Mouse (Mus musculus) layer of hippocampus, adult 2 months (tissue): ENCODE results near the gene Gm45717. TPM values are rescaled to one million over a fixed set of nuclear protein-coding genes. Genes with fewer than 3 reads are reported as not detected.
A peak's percentile ranks its signal among the peaks of the same experiment; 100 is the strongest.

Experiments used
- DNase-seq, 2 experiments: peaks; one replicate each; pipeline ENCODE4 v3.0.0; 2022; ENCODE audit warnings: low spot score in 2 of 2
- H3K27ac ChIP-seq: fragments of 200-600 bp; 2 replicates; pipeline ENCODE4 v1.8.1; 2022
- H3K4me3 ChIP-seq: fragments of 200-600 bp; 2 replicates; pipeline ENCODE4 v1.8.1; 2022; ENCODE audit warnings: mild to moderate bottlenecking
- CTCF ChIP-seq: fragments of 200-600 bp; conservative IDR thresholded peaks from 2 replicates; pipeline ENCODE4 v1.8.1; 2022; ENCODE audit warnings: antibody characterized with exemption, mild to moderate bottlenecking, moderate library complexity
- total RNA-seq, 2 experiments: library from RNA; stranded (reverse); gene quantifications; 2 replicates each; pipeline ENCODE4 v1.2.3; 2021

Gene Gm45717
- total RNA-seq, 2 experiments from 2014 or later = not detected

DNA sequence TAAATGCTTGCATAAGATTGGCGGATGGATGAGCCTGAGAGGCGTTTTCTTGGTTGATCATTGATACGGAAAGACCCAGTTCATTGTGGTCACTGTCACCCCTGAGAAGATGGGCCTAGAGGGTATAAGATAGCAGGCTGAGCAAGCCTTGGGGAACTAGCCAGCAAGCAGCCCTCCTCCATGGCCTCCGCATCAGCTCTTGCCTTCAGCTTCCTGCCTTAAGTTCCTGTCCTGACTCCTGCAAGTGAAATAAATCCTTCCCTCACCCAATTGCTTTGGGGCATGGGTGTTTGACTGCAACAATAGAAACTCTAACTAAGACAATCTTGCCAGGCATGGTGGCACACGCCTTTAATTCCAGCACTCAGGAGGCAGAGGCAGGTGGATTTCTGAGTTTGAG lies 4.3 kb upstream of the Gm45717 start:
- Histone ChIP-seq H3K27ac (no peak overlapping the region), H3K4me3 (no peak overlapping the region)
- TF ChIP-seq CTCF = no peak
- no peak for DNase-seq

DNA sequence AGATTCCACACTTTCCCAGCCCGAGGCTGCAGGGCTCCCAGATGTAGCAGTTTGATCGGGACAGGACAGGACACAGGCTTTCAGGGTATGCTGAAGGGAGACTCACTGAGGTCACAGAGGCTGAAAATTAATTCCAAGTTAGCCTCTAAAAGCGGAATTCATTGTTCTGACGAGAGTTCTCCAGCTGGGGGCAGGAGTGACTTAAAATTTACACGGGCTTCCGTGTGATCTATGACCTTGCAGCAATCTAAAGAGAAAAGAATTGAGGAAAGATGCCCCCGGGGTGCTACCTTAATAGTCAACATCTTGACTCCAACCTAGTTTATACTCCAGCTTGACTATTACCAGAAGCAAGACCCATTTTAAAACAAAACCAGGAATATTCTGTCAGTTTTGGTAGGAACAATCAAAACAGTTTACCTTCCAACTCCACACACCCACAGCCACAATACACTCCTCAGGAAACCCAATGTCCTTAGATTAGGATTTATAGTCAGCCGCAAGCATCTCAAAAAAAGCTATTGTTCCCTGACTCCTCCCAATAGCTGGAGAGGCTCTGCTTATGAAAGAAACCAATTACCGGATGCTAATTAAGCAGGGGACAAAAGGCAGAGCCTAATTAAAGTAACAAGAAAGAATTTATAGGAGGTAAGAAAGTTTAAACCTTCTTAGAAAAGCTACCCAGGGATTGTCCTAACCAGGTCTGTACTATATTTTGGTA lies 3.6 kb upstream of the Gm45717 start:
- peak; percentile 75 for TF ChIP-seq CTCF
- DNase-seq = peak in 1 of 2 experiments; percentile 42
- Histone ChIP-seq H3K27ac (no peak overlapping the region), H3K4me3 (no peak overlapping the region)

DNA sequence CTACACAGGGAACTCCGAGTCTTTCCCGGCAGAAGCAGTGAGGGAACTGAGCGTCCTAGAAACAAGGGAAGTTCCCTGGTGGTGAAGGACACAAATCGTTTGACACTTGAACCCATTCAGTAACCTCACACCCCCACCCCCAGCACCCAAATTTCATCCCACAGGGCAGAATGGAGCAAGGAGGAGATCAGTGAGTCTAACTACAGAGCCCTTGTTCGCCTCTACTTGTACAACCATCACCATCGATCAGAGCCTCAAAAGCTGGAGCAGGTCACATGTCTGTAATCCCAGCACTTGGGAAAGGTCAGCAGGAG lies 776 bp upstream of the Gm45717 start:
- Histone ChIP-seq H3K27ac (peak overlapping the region; percentile 65), H3K4me3 (no peak overlapping the region)
- no peak for TF ChIP-seq CTCF
- no peak for DNase-seq

DNA sequence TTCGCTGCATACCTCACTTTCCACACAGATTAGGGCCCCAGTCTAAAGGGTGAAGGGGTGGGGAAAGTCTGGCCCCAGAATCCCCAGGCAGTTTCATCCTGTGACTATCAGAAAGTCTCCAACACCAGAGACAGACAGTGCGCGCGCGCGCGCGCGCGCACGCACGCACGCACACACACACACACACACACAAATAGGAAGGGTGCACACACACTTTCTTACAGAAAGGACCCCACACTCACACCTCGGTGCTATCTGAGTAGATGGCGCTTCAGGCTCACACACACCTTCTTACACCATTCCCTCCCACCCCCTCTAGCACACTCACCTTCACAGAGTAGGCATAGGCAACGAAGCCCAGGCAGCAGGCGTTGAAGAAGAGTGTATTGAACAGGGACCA lies 395 bp downstream of the Gm45717 start:
- Histone ChIP-seq H3K27ac (peak overlapping the region; percentile 65; the same call in 1 of the 2 replicates), H3K4me3 (peak overlapping the region; percentile 35)
- TF ChIP-seq CTCF = no peak
- no peak for DNase-seq

DNA sequence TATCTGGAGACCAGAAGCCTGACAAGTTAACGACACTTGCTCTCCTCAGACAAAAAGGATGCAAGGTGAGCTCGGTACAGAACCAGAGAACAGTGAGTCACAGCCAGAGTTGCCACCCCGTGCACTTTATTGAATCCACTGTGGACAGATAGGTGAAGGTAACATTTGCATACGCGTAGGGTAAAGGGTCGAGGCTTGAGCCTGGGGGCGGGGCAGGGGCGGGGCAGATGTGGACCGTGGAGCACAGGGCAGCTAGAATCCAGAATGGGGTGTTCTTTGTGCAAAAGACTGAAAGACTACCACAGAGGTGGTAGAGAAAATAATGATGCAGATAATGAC lies 1.0 kb downstream of the Gm45717 start:
- TF ChIP-seq CTCF = no peak
- no peak for DNase-seq
- H3K27ac ChIP-seq = no peak overlapping the region
- H3K4me3 ChIP-seq = no peak overlapping the region; the same call in 1 of the 2 replicates

DNA sequence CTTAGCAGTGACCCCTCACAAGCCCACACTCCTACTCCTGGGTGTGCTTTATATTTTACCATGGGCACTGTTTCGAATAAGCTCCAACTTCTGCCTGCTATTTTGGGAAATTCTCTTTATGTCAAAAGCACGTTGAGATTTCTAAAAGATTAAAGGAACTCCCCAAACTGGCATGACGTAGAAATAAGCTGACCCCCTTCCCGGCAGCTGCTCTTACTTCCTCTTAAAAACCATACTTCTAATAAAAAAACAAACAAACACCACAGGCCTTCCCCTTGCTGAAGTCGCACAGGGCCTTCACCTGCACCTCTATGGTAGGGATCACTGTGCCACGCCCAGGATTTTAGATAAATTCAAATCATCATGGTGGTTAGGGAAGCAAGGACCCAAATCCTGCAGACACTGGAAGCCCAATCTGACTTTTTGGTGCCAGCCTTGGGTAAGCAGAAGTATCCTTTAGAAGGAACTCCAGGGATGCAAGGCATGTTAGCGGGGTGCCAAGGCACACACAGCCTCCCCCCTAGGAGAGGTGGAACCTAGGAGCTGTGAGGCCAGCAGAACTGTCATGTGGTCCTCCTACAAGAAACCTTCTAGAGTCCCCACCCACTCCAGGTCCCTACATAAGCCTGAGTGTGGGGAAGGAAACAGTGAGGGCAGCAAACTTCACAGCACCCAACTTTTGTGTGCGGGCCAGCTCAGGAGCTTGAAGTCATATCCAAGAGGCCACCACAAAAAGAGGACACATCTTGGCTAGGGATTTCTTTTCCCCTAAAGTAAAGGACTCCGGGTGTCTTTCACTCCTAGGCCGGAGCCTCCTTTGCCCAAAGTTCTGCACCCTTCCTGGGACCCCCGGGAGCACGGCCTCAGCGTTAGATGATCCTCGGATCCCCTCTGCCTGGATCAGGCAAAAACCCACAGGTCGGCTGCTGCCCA lies 1.7 kb downstream of the Gm45717 start:
- Histone ChIP-seq H3K4me3 (no peak overlapping the region; the same call in 1 of the 2 replicates), H3K27ac (no peak overlapping the region)
- no peak for TF ChIP-seq CTCF
- no peak for DNase-seq

DNA sequence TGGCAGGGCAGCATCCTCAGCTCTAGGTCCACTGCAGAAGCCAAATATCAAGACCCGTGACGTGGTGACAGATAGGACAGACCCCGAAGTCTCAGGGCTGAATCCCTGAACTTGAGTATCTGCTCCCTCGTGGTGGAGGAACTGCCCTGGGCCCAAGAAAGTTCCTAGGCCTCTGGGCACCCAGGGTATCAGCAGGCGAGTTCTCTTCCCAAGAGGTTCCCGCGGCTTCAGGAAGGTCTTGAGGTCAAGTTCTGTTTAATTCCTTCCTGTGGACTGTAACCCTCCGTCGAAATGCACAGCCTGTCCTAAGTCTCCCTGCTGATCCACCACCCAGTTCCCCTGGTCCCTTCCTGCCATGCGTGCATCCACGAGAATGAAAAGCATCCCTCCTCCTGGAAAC lies 2.6 kb downstream of the Gm45717 start:
- no peak for DNase-seq
- no peak for TF ChIP-seq CTCF
- H3K4me3 ChIP-seq = no peak overlapping the region
- H3K27ac ChIP-seq = no peak overlapping the region

DNA sequence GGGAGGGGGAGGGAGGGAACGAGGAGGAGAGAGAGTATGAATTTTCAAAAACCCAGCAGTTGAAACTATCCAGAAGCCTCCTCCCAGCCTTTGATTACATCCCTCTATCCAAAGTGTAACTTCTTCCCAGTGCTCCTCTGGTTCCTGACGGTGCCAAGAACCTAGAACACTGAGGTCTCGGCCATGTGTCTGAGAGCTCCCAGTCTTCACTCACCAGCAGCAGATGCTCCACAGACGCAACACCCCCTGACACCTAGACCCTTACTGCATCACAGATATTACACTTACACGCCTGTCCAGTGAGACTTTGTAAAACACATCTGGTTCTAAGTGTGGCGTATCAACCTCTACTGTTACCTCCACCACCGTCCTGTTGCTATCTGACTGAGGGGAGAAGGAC lies 3.3 kb downstream of the Gm45717 start:
- no peak for DNase-seq
- Histone ChIP-seq H3K27ac (no peak overlapping the region), H3K4me3 (no peak overlapping the region)
- TF ChIP-seq CTCF = no peak

DNA sequence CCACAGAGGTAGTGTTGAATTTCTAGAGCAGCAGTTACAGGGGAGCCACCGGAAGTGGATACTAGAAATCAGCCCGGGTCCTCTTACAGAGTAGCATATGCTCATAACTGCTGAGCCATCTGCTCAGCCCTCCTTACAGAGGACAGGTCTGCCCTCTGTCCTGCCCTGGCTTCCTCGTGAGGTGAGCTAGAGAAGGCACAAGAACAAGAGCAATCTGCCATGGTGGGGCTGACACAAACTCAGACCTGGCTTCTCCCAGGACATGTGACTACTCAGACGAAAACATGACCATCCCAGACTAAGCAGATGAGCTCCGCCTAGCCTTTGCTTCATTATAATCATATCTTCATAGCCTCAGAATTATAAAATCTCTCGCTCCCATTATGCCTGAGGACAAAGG lies 4.0 kb downstream of the Gm45717 start:
- TF ChIP-seq CTCF = no peak
- no peak overlapping the region for H3K4me3 ChIP-seq

DNA sequence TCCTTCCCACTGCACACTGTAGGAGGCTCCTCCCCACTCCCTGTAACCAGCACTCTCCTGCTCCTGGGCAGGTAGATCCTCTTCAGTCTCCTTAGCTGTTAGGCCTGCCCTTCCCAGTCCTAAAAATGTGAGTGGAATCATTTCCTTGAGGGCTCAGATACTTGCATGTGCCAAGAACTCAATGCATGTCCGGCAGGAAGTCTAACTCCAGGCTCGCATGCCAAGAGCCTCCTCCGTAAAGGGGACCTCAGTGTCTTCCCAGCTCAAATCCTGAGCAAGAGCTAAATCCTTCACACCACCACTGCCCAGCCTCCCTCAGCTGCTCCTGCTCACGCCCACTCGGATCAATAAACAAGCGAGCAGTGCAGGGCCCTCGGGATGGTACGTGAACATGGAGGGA lies 4.7 kb downstream of the Gm45717 start:
- Histone ChIP-seq H3K4me3 (no peak overlapping the region), H3K27ac (no peak overlapping the region)
- no peak for TF ChIP-seq CTCF
- no peak for DNase-seq

More for the DNA sequence above, 4.0 kb downstream of the Gm45717 start:
- no peak for DNase-seq
- H3K27ac ChIP-seq = no peak overlapping the region

DNA sequence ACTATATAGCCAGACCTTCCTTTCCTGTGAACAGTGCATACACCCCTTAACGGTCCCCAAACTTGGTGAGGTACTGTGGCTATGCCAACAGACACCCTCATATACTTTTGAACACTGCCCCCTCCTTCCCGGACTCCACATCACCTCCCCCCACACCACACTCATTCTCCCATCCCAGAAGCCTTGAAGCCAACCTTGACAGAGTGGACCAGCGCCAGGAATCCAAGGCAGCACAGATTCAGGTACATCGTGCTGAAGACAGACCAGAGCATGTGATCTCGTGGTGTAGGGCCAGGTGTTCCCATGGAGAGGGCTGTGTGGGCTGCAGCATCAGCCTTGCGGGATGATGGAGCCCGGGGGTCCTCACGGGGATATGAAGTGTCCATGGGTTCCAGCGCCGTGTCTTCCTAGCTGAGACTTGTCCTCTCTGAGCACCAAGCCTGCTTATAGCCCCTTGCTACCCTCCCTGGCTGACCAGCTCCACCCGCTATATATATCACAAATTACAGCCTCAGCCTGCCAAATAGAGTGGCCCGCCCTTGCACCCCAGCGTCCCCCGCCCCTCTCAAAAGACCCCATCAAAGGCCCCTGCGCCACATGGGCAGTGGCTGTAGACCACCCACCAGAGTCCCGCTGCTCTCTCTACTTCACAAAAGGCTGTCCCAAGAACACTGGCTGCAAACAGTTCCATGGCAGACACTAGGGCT lies 5.8 kb downstream of the Gm45717 start, which contains the start of gene Ifitm5:
TSS of gene Ifitm5 (minus strand) at position 468 of the 707 bp plus-strand sequence.
- TF ChIP-seq CTCF = no peak
- DNase-seq = no peak
- Histone ChIP-seq H3K27ac (no peak within 1 kb of the TSS), H3K4me3 (no peak within 1 kb of the TSS)

DNA sequence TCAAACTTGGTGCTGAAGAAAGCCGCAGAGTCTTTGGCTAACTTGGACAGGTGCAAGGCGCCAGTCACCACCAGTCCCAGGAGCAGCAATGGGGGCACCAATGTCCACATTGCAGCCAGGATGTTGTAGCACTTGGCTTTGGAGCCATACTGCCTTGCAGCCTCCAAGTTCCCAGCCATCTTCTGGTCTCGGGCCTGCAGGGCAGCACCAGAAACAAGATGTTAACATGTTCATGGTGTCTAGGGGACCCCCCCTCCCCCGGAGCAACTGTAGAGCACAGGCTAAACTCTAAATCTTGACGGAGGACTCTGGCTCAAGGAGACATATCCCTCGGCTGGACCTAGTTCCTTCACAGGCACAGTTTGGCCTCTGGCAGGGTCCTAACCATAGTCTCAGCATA lies 6.5 kb downstream of the Gm45717 start:
- Histone ChIP-seq H3K4me3 (no peak overlapping the region), H3K27ac (no peak overlapping the region)
- no peak for DNase-seq
- TF ChIP-seq CTCF = no peak

DNA sequence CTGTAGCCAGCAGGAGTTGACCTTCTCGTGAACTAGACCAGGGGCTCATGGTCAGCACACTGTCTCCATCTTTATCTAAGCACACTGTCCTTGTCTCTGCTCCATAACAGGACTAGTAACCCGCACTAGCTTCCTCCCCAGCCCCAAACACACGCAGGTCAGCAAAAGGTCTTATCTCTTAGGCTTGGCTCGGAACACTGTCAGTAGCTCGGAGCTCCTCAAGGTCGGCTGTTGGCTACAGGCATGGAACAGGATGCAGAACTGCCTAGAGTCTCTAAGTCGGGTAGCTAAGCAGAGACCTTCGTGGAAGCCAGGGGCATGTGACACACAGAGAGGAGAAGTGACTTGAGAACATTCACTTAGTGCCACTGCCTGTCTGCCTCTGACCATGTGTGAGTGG lies 7.6 kb downstream of the Gm45717 start:
- H3K4me3 ChIP-seq = no peak overlapping the region
- TF ChIP-seq CTCF = no peak

DNA sequence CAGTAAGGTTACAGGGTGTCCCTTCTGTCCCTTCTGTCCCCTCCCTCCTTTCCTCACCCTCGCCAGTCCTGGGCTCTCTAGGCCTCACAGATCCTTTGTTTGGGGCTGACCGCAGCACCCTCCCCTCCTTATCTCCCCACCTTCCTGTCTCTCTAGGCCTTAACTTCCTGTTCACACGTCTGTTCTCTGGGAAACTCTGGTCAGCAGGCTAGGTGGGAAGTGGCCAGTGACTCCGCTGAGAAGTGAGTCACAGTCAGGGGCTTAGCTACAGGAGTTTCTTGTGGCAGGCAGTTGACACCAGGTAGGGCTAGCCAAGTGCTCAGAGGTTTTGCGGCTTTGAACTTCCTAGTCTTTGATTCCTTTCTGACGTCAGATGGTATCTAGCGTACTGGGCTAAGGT lies 8.8 kb downstream of the Gm45717 start:
- DNase-seq = no peak
- no peak overlapping the region for H3K27ac ChIP-seq
- no peak for TF ChIP-seq CTCF
- no peak overlapping the region for H3K4me3 ChIP-seq

More for the DNA sequence above, 7.6 kb downstream of the Gm45717 start:
- no peak overlapping the region for H3K27ac ChIP-seq
- DNase-seq = no peak
